Mouse (Mus musculus) embryo, embryonic 10 days (tissue): ENCODE results near the gene Jmjd1c.

Experiments used
- DNase-seq: peaks from one replicate; pipeline ENCODE4 v3.0.0-alpha.2; 2015; ENCODE audit warnings: low spot score

The Jmjd1c gene

DNA sequence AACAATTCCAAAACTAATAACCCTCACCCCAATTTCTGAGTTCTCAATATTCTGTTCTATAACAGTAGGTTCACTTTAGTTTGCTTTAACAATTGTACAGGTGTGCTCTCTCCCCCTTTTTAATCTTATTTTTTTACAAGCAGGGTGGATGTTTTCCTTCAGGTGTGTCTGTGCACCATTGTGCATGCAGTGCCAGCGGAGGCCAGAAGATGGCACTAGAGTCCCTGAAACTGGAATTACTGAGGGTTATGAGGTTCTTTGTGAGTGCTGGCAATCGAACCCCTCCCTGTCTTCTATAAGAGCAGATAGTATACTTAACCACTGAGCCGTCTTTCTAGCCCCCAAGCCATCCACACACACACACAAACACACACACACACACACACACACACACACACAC is 96.4 kb downstream of the Jmjd1c start:
- DNase-seq: no peak

- DNase-seq: no peak
Measured at GRCm38 (mm10) chr10:67193003-67193652, 97.2 kb downstream of the Jmjd1c start.

DNA sequence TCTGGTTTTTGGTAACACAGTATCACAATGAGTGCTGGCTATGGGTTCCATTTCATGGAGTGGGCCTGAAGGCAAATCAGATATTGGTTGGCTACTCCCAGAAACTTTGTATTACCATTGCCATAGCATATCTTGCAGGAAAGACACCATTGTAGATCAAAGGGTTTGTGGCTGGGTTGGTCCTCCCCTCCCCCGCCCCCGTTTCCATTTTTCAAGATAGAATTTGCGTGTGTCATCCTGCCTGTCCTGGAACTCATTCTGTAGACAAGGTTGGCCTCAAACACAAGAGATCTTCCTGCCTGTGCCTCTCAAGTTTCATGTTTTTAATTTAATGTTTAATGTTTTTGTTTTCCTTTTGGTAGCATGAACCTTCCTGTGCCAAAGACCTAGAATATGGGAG is 98.1 kb downstream of the Jmjd1c start:
- DNase-seq: no peak

DNA sequence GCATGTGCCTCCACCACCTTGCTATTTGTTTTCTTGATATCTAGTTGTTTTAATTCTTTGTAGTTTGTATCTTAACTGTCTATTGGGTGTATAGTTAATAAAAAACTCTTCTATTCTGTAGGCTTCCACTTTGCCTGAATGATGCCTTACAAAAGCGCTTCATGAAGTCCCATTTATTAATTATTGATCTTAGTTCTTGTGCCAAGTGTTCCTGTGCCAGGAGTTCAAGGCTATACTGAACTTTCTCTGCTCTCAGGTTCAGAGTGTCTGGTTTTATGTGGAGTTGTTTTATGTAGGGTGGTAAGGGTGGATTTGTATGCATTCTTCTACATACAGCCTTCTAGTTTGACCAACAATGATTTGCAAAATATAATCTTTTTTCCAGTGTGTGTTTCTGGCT is 99.7 kb downstream of the Jmjd1c start:
- no peak for DNase-seq

GRCm38 (mm10) chr10:67197186-67197585 is 101.3 kb downstream of the Jmjd1c start:
- no peak for DNase-seq

- no peak for DNase-seq
Measured at GRCm38 (mm10) chr10:67197829-67198228, 101.9 kb downstream of the Jmjd1c start.

GRCm38 (mm10) chr10:67201769-67202168 is 105.8 kb downstream of the Jmjd1c start:
- DNase-seq: no peak

DNA sequence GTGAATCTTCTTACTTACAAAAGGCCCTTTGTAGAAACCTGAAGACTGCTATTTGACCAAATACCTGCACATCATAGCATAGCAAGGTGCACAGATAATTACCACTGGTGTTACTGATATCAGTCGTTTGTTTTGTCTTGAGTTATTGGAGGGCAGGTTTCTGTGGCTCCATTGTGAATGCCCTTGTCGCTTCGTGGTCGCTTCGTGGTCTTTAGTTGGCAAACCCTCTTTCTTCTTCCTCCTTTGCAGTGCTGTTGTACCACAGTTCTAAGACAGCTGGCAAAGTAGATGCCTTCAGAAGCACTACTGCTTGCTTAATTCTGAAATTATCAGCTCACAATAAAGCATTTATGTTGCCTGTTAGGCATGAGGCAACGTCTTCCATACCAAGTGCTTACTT is 106.5 kb downstream of the Jmjd1c start:
- no peak for DNase-seq

GRCm38 (mm10) chr10:67204652-67205407 is 108.9 kb downstream of the Jmjd1c start:
- DNase-seq: no peak

GRCm38 (mm10) chr10:67207931-67208330 is 112.0 kb downstream of the Jmjd1c start:
- DNase-seq: no peak

- DNase-seq: no peak
Measured at GRCm38 (mm10) chr10:67209916-67210675, 114.2 kb downstream of the Jmjd1c start.

DNA sequence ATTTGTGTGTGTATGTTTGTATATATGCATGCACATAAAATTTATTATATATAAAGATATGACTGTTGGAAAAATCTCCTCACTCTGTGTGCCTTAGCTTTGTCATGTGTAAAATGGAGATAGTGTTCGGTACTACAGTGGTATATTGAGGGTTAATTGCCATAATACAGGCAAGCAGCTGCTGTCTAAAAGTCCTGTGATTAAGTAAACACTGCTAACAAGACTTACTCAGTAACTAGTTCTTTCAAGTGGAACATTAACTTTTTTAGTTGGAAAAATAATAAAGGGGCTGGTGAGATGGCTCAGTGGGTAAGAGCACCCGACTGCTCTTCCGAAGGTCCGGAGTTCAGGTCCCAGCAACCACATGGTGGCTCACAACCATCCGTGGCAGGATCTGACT is 116.1 kb downstream of the Jmjd1c start:
- no peak for DNase-seq

GRCm38 (mm10) chr10:67213720-67214119 is 117.8 kb downstream of the Jmjd1c start:
- no peak for DNase-seq

GRCm38 (mm10) chr10:67215133-67215532 is 119.2 kb downstream of the Jmjd1c start:
- DNase-seq: no peak

GRCm38 (mm10) chr10:67216872-67217271 is 120.9 kb downstream of the Jmjd1c start:
- no peak for DNase-seq

- DNase-seq: no peak
Measured at GRCm38 (mm10) chr10:67218873-67219565, 123.1 kb downstream of the Jmjd1c start.

DNA sequence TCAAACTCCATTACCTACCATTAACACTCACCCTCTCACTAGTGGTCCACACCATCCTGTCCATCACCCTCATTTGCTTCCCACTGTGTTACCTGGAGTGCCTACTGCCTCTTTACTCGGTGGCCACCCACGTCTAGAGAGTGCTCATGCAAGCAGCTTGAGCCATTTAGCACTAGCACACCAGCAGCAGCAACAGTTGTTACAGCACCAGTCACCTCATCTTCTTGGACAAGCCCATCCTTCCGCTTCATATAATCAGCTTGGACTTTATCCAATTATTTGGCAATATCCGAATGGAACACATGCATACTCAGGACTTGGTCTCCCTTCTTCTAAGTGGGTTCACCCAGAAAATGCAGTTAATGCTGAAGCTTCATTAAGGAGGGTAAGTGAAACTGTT is 124.3 kb downstream of the Jmjd1c start:
- DNase-seq: no peak

- DNase-seq: no peak
Measured at GRCm38 (mm10) chr10:67221284-67221683, 125.4 kb downstream of the Jmjd1c start.

DNA sequence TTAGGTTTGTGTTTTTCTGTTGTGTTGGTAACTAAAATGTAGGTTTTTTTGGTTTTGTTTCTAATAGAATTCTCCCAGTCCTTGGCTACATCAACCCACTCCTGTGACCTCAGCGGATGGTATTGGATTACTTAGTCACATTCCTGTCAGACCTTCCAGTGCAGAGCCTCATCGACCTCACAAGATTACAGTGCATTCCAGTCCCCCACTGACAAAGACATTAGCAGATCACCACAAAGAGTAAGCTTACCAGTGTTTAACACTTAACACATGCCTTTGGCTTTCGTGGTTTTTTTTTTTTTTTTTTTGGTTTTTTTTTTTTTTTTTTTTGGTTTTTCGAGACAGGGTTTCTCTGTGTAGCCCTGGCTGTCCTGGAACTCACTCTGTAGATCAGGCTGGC is 128.0 kb downstream of the Jmjd1c start:
- peak; percentile 52 for DNase-seq

- no peak for DNase-seq
Measured at GRCm38 (mm10) chr10:67225528-67225927, 129.6 kb downstream of the Jmjd1c start.

- no peak for DNase-seq
Measured at GRCm38 (mm10) chr10:67226109-67226508, 130.2 kb downstream of the Jmjd1c start.

DNA sequence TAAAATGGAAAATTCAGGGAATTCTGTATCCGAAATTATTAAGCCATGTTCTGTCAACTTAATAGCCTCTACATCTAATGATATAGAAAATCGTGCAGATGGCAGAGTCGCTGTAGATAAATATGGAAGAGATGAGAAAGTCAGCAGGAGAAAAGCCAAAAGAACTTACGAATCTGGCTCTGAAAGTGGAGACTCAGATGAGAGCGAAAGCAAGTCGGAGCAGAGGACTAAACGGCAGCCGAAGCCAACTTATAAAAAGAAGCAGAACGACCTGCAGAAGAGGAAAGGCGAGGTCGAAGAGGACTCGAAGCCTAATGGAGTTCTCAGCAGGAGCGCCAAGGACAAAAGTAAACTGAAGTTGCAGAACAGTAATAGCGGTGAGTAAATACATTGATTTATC is 130.6 kb downstream of the Jmjd1c start:
- no peak for DNase-seq
